Mouse (Mus musculus): ENCODE measurements around the gene Glo1.
"Not testable (repeated sequence)": the region's sequence is repeated elsewhere in the genome, so short reads cannot be mapped to it uniquely, and the experiment has no call there.

- TF ChIP-seq TCF3 (IDR thresholded peaks at IDR 0.05; ENCODE audit: insufficient read length, low read depth); MAX (IDR thresholded peaks at IDR 0.05; ENCODE audit: low read depth); TCF12 (IDR thresholded peaks at IDR 0.05; ENCODE audit: insufficient read depth, poor library complexity, severe bottlenecking); POLR2A (IDR thresholded peaks at IDR 0.05; ENCODE audit: insufficient read length, low read depth); USF1 (IDR thresholded peaks at IDR 0.05; ENCODE audit: low read depth); E2F4 (IDR thresholded peaks at IDR 0.05; ENCODE audit: insufficient read depth); MYOD1 (IDR thresholded peaks at IDR 0.05; ENCODE audit: control insufficient read depth in 1 of 3, insufficient read length in 2 of 3, low read depth in 2 of 3); REST (IDR thresholded peaks at IDR 0.05; ENCODE audit: insufficient read depth, insufficient read length); POLR2AphosphoS2 (IDR thresholded peaks at IDR 0.05; ENCODE audit: insufficient read length, low read depth); MYOG (IDR thresholded peaks at IDR 0.05; ENCODE audit: control insufficient read depth in 1 of 3, insufficient read depth in 1 of 3, insufficient read length in 2 of 3, low read depth in 2 of 3): not testable (repeated sequence)
These were observed at the start of gene Glo1 for GRCm38 (mm10) chr17:30626719-30627118.

Measured in myocyte (in vitro differentiated cells).